Mouse (Mus musculus) adipose tissue, adult 10 weeks (tissue): ENCODE measurements around the gene Plod1. TPM values are rescaled to one million over a fixed set of nuclear protein-coding genes. Genes with fewer than 3 reads are reported as not detected.

ENCODE experiments used
- polyA plus RNA-seq: library from polyadenylated mRNA; stranded (reverse); fragments of 350-450 nt; fragmentation: Illumina TruSeq; extraction: RNeasy Lipid Tissue Mini Kit (QIAGEN cat#74804); gene quantifications from one replicate; pipeline ENCODE4 v1.2.3, GENCODE M21; 2014; ENCODE audit warnings: low read depth, low replicate concordance

Plod1 gene
- polyA plus RNA-seq: 41.0 TPM

DNA sequence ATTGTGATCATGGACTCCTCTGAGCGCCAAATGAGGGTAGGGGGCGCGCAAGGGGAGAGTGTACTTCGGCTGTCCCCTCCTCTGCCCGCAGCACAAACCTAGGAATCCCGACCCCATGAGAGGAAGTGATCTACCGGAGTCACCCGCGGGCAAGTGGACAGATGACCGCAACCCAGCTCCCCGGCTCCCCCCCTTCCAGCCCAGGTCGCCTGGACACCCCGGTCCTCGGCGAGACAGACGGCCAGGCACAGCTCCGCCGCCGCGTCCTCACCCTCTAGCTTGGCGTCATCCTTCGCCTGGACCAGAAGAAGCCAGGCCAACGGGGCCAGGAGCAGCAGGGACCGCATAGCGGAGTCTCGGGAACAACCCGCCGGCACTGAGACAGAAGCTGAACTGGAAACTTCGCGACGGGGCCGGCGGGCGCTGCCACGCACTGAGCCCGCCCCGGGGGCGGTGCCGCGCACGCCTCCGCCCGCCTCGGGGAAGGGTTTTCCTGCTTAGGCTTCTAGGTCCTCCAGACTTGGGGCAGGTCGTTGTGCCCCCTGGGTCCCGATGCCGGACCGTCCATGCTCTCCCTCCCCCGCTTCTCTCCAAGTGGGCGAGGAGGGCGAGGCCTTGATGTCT is at the start of gene Plod1:
Gene Plod1 (minus strand): TSS at position 437 of the 624 bp plus-strand sequence.

GRCm38 (mm10) chr4:147985205-147986132 is 48.9 kb upstream of the Plod1 start, which contains the start of gene Nppb:
Gene Nppb, plus strand, starts transcription at chr4:147985788.

GRCm38 (mm10) chr4:147940576-147941044 is 4.0 kb upstream of the Plod1 start, which contains the start of gene 2510039O18Rik:
Gene 2510039O18Rik, plus strand, starts transcription at chr4:147940895.

GRCm38 (mm10) chr4:147904313-147905089 is 32.1 kb downstream of the Plod1 start, which contains the start of gene Mfn2:
Gene Mfn2, minus strand, starts transcription at chr4:147904704.

GRCm38 (mm10) chr4:147868450-147869031 is 68.0 kb downstream of the Plod1 start, which contains the start of the genes Miip and Fv1:
Gene Miip, minus strand, starts transcription at chr4:147868816.
Gene Fv1, plus strand, starts transcription at chr4:147868979.

Other genes starting within 250 kb of the Plod1 start
- not detected for gene Zfp534, start 234.2 kb downstream of the Plod1 start, polyA plus RNA-seq
- 12.5 TPM for gene Zfp984, start 127.0 kb downstream of the Plod1 start, polyA plus RNA-seq
- 8.4 TPM for gene Zfp933, start 88.4 kb downstream of the Plod1 start, polyA plus RNA-seq
- 29.2 TPM for gene Miip, start 68.0 kb downstream of the Plod1 start, polyA plus RNA-seq
- 5.2 TPM for gene Fv1, start 67.8 kb downstream of the Plod1 start, polyA plus RNA-seq
- gene Mfn2, start 32.1 kb downstream of the Plod1 start, polyA plus RNA-seq: 58.7 TPM
- 34.5 TPM for gene 2510039O18Rik, start 4.1 kb upstream of the Plod1 start, polyA plus RNA-seq
- not detected for gene Nppb, start 49.0 kb upstream of the Plod1 start, polyA plus RNA-seq
- gene Nppa, start 64.0 kb upstream of the Plod1 start, polyA plus RNA-seq: not detected
- gene Clcn6, start 102.1 kb upstream of the Plod1 start, polyA plus RNA-seq: 10.7 TPM
- 38.7 TPM for gene Mthfr, start 102.3 kb upstream of the Plod1 start, polyA plus RNA-seq
- 29.2 TPM for gene Agtrap, start 151.3 kb upstream of the Plod1 start, polyA plus RNA-seq
- 23.9 TPM for gene Mad2l2, start 193.6 kb upstream of the Plod1 start, polyA plus RNA-seq
- gene Draxin, start 193.9 kb upstream of the Plod1 start, polyA plus RNA-seq: not detected
- gene Fbxo6, start 215.4 kb upstream of the Plod1 start, polyA plus RNA-seq: 40.1 TPM
- gene Fbxo44, start 223.7 kb upstream of the Plod1 start, polyA plus RNA-seq: 15.2 TPM
- 1.4 TPM for gene Fbxo2, start 223.9 kb upstream of the Plod1 start, polyA plus RNA-seq